Mouse (Mus musculus) lung, postnatal 36 days (tissue): ENCODE data around the gene Tjp3.
A peak's percentile ranks its signal among the peaks of the same experiment; 100 is the strongest.

Source experiments
- DNase-seq: peaks from one replicate; pipeline ENCODE4 v3.0.0; 2022; ENCODE audit warnings: mixed read lengths

Tjp3 gene

DNA sequence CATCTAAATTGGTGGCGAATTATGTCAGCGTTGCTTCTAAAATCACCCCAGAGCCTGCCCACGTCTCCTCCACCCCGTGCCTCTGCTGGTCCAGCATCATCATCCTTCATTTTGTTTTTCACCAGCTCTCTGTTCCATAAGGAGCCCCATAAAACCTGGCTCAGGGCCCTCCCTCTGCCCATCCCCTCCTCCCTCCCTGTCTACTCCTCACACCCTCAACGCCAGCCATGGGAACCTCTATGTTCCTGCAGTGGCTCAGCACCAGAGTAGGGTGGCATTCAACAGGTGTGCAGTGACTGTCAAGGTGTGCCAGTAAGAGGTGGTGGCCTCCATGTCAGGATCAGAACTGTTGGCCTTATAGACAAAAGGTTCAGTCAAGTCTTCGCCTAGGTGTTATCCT is 3.8 kb upstream of the Tjp3 start:
- DNase-seq, result no peak

DNA sequence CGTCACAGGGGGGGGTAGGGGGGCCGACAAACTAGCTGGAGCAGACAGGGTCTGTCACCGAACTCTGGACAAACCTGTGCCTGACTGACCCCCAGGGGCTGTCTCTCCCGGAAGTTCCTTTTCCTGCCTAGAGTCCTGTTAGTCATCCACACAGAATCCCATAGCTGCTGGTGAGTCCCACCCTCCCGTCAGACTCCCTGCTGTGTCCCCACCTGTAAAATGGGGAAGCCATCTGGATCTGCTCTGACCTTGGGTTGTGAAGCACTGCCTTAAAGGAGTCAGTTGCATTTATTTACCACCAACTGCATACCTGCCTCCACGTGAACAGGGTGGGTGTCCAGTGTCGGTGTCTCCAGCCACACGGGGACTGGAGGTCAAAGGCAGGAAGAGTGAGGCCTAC is 3.1 kb upstream of the Tjp3 start:
- no peak for DNase-seq

DNA sequence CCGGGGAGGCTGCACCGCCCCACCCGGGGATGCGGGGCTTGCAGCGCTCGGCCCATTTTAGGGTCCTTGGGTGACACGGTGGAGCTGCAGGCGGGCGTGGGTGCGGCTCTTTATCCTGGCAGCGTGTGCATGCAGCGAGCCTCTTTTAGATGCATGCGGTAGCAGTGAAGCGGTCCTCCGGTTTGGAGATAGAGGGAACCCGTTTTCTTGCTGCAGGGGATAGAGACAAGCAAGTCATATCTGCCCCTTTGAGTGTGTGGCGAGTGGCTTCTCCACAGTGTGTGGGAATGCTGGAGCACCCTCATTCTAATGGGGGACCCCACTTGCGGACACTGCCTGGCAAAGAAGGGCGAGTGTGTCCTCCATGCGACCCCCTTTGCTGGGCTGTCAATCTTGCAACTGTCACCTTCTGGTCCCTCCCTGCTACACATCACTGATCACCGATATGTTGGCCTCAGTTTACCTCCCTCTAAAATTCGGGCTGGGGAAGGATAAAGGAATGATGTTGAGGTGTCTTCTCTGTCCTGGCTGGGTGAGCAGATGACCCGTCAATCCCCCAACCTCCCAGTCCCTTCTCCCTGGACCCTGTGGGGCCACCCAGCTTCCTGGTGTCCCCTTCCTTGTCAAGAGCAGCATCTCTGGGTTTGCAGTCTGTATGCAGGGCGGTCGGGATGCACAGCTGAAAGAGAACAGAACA is 2.1 kb upstream of the Tjp3 start:
- no peak for DNase-seq

DNA sequence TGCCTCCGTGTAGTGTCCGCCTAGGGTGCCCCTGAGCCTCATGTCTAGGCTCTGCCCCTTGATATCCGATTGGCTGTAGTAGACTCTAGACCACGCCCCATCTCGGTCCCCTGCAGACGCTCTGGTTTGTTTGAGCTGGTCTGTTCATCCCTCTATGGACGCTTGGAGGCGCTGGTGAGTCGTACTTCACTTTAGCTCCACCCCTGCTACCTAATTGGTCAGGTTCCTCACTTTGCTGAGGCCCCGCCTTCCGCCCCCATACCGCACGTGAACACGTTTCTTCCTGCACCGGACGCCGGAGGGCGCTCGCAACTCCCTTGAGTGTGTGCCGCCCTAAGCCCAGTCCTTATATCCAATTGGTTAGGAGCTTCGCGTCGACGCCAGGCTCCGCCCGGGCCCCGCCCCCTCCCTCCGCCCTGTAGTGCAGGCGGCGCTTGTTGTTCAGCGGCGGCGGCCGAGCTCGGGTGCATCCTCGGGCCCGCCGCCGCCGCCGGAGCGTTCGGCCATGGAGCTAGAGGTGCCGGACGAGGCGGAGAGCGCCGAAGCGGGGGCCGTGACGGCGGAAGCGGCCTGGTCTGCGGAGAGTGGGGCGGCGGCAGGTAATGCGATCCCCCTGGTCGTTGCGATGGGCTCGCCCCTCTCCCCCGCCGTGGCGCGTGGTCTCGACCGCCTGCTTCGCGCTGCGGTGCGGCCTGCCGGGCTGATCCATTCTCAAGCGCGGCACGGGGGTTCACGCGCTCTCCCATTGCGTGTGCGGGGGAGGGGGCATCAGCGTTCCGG is 1.4 kb upstream of the Tjp3 start, which contains the start of gene Pip5k1c:
Pip5k1c (plus strand) TSS at position 410 of the 780 bp plus-strand sequence.
- DNase-seq, result peak; percentile 100

DNA sequence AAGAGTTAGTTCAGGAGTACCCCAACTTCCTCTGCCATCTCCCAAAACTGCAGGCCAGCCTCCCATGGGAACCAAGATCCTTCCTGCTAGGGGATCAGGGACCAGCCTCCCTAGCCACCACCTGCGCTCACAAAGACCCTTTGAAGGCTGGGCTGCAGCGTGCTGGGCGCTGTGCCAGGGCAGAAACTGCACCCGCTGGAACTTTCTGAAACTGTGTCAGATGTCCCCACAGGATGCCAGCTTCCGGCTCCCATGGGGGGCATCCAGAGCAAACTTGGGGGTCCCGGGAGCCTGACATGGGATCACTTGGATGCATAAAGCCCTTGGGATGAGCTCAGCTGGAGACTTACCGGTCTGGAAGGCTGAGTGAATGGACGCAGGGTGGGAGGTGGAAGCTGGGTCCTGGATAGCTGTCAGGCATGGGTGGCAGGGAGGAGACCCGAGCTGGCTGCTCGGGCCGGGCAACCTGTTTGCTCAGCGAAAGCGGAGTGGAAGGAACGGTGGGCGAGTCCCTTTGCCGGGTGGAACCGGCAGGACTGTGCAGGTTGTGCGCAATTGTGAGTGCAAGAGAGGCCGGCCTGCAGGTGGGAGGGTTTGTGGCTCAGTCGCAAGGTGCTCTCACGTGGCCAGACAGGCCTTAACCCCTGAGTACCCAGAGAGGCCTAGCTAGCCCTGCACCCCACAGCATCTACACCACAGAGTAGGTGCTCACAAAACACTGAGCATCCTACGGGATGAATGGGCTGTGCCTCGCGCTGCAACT is 502 bp downstream of the Tjp3 start:
- peak; percentile 70 for DNase-seq

DNA sequence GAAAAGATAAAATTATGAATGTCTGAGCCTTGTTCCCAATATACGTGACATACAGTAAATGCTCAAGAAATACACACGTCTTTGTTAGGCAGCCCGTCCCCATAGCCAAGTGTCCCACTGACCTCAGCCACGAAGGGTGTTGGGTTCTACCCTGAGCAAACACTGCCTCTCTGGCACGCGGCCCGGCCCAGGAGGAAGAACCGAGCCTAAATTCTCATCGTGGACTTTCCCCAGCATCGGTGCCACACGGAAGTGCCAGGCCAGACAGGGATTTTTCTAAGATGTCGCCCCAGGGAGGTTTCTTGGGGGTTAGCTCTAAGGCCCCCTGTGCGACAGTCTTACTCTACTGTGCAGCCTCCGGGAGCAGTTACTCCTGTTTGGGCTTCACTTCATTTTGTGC is 1.6 kb downstream of the Tjp3 start:
- peak; percentile 61 for DNase-seq

DNA sequence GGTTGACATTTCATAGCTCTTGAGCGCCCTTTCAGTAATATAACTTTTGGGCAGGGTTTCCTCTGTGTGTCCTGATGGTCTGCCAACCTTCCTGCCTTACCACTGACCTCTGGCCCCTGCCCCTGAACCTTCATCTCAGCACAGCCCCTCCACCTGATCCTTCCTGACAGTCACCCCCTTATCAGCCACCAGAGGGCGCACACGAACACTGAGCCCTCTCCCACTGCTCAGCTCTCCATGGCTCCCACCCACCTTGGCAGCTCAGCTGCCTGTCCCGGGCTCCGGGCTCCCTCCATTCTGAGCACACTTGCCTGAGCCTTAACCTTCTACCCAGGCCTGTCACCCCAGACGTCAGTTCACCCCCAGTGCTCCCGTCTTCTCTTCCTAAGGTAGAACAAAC is 2.1 kb downstream of the Tjp3 start:
- peak; percentile 78 for DNase-seq

DNA sequence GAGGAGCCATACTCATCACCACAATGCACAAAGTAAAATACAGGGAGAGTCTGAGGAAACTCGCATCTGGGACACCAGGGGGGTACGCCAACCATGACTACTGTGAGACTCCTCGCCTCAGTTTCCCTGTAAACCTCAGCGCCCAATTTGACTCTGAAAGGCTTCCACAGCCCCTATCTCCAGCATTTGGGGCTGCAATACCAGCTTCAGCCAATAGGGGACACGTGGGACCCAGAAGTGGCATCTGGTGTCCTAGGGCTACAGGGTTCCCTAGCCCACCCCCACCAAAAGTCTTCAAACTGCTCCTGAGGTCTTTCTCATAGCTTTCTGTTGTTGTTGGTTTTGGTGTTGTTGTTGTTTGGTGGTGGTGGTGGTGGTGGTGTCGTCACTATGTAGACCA is 2.8 kb downstream of the Tjp3 start:
- DNase-seq, result peak; percentile 65

DNA sequence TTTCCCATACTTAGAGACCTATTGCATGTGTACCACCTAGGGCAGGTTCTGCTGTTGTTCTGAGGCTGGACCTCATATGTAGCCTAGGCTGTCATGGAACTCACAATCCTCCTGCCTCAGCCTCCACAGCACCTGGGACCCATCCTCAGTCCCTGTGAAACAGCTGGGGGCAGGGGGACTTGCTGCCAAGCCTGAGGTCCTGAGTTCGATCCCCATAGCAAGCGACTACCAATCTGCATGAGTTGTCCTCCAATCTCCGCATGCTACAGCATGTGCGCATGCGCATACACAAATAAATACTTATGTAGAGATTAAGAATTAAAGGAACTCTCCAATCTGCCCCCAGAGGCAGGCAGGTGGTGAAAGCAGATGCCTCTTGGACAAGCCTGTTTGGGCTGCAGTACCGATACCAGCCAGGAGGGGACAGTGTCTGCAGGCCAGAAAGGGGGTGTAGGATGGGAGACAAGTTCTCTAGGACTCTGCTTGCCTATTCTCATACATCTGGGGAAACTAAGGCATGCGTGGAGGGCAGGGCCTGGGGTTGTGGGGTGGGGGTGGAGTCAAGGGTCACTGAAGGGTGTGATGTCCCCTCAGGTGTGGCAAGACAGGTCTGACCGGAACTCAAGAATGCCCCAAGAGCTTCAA is 3.7 kb downstream of the Tjp3 start:
- peak; percentile 69 for DNase-seq

DNA sequence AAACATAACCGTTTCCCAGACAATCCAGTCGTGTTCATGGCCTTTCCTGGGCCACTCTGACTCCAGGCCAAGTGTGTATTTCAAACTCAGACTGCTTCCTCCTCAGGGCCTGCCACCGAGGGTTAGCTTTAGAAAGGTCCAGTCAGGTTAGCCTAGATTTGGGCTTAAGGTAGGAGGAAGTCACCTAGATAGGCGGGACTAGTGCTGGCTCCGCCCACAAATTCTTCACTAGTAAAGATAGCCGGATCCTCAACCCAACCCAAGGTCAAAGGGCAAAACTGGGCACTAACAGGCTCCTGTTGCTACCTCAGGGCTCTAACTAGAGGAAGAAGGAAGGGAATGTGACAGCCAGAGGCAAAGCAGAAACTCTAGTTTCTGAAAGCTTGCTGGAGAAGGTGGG is 4.8 kb downstream of the Tjp3 start:
- peak; percentile 67 for DNase-seq

DNA sequence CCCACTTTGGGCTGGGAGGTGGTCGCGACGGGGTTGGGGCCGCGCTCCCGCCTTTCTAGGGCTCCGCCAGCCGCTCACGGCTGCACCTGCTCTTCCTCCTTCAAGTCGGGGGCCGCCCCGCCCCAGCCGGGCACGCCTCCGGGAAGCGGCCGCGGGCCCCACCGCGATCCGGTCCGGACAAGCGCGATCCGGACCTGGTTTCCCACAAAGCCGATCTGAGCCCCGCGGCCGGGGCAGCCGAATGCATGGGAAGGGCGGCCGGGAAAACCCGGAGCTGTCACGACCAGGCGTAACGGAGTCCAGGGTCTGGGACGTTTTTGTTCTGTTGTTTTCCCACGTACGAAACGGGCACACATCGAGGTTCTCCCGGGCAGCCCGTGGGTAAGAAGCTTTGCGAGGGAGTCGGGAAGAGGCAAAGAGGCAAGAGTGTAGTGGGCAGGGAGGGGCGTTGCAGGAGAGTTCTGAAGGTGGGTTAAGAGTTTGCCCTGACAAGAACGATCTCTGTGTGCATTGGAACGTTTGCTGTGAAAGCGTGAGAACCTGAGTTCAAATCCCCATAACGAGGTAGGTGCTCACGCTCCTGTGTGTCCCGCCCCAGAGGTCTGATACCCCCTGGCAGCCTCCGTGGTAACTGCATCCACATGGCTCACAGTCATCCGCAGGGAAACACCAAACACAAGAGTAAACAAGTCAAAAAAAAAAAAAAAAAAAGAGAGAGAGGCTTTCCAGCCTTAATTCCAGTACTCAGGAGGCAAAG is 5.5 kb downstream of the Tjp3 start:
- DNase-seq, result peak; percentile 95

DNA sequence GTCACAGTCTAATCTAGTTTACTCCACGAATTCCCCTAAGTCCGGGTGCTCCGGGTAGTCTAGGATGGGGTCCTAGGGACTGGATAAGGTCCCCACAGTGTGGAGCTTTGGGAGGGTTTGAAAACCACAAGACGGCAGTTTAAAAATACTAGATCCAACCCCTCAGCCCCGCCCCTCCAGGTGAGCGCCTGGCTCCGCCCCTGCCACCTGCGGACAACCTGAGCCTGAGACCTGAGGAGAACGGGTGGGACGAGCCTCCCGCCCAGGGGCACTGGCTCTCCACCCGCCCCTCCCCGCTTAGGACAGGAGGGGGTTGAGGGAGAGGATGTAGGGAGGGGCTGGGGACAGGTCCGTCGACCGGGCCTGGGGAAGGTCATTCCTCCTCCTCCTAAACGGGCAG is 6.7 kb downstream of the Tjp3 start:
- DNase-seq, result peak; percentile 81

DNA sequence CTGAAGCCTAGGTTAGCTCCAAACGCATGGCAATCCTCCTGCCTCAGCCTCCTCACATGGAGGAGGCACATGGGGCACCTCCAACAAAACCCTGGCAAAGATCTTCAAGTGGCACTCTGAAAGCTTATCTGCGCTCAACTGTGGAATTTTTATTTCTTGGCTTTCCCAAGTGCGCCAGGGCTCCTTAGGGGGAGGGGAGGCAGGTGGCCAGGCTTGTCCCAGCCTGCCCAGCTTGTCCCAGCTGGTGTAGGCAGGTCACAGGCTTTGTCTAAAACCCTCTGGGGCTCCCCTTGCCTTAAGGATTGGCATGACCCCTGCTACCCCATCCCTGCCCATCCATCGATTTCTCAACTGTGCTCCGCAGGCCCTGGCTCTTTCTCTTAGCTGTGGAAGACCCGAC is 7.2 kb downstream of the Tjp3 start:
- DNase-seq, result peak; percentile 43

DNA sequence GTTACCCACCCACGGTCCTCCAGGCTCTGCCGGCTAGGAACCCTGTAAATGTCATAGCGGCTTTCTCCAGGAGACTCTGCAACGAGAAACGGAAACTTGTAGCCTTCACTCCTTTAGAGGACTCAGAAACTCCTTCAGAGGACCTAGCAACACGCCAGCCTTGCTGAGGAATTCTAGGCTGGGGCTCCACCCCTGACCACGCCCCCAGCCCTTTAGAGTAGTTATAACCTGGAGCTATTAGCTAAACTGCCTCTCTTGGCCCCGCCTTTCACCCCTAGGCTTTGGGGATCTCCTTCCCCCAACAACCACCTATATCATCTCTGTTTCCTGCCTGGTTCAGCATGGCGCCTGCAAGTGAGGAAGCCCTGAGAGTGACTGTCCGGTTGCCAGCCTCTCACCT is 11.9 kb downstream of the Tjp3 start:
- peak; percentile 74 for DNase-seq

DNA sequence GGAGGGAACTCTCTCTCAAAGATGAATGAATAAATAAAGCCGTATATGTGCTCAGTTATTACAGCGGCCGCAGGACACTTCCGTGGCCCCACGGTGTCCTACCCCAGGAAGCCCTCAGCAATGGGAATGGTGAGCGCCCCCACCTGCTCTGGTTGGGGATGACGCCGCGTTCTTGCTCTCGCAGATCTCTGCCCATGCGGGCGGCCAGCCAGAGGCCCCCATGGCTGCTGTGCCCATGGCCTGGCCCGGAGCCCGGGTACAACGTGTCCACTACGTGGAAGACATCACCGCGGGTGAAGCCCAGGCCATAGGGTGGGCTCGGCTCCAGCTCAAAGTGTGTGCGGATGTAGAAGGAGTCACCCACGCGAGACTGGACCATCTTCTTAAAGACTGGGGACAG is 13.7 kb downstream of the Tjp3 start:
- no peak for DNase-seq

DNA sequence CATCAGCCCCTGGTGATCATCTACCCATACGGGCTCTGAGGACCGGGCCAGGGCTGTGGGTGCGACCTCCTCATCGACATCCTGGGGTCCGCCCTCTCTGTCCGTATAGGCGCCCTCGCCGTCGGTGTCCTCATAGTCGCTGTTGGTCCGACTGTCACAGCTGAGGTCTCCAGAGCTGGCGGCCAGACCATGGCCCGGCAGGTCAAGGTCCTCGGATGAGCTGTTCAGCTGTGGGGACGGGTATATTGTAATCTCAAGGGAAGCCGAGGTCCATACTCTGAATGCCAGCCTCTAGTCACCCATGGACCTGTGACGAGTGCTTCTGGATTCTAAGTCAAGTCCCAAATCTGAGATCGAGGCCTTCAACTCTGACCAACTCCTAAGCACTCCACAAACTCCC is 17.5 kb downstream of the Tjp3 start:
- DNase-seq, result no peak

DNA sequence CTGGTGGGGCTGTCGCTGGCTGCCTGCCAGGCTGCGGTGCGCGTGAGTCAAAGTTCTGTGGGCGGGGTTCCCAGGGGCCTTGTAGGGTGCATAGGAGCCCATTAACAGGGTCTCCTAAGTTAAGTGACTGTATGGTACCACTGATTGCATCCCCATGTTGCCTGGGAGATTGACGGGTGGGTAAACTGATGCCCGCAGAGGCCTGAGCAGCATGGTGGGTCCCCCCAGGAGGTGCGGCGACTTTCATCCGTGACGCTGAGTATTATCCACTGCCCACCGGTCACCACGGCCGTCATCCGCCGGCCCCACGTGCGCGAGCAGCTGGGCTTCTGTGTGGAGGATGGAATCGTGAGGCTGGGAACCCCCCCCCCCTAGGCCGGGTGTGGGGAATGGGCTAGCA is 19.0 kb downstream of the Tjp3 start:
- DNase-seq, result no peak

DNA sequence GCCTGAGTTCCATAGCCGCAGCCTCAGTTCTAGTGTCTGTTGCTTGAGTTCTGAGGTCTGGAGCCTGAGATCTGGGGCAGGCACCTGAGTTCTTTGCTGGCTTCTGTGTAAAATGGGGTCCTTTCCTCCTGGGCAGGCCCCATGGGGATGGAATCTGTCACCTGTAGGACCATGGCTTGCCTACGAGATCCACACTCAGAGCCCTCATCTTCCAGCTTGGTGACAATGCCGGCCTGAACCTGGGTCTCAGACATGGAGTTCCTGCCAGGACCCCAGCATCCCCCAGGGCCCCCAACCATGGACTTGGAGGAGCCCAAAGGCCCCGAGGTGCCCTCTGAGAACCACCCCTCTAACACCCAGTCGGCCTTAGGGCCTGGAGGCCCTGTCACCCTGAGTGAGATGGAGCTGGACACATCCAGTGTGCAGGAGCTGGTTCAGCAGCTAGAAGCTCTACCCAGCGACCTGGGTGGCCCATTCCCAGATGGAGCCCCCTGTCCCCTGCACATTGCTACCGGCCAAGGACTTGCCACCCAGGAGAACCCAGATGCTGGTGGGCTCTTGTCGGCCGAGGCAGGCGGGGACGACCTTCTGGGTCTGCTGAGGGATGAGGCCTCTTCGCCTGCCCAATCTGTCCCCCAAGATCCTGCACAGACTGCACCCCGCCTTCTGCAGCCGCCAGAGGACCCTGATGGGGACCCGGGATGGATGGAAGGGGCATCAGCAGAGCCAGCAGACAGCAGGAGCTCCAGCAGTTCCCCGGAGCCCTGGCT is 22.6 kb downstream of the Tjp3 start:
- DNase-seq, result no peak

DNA sequence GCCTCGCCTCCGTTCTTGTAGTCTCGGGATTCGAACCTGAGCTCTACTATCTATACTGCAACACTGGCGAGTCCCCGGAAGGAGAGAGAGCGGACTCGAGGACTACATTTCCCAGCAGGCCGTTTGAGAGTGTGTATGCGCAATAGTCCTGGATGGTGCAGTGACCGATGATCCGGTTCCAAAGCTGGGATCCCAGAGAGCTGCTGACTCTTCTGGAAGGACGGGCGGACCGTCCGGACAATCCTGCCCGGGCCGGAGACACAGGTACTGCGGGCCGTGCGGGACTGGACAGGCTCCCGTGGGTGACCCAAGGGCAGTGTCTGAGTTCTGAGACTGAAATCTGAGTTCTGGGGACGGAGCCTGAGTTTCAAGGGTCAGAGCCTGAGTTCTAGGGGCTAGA is 23.3 kb downstream of the Tjp3 start:
- DNase-seq, result peak; percentile 96

DNA sequence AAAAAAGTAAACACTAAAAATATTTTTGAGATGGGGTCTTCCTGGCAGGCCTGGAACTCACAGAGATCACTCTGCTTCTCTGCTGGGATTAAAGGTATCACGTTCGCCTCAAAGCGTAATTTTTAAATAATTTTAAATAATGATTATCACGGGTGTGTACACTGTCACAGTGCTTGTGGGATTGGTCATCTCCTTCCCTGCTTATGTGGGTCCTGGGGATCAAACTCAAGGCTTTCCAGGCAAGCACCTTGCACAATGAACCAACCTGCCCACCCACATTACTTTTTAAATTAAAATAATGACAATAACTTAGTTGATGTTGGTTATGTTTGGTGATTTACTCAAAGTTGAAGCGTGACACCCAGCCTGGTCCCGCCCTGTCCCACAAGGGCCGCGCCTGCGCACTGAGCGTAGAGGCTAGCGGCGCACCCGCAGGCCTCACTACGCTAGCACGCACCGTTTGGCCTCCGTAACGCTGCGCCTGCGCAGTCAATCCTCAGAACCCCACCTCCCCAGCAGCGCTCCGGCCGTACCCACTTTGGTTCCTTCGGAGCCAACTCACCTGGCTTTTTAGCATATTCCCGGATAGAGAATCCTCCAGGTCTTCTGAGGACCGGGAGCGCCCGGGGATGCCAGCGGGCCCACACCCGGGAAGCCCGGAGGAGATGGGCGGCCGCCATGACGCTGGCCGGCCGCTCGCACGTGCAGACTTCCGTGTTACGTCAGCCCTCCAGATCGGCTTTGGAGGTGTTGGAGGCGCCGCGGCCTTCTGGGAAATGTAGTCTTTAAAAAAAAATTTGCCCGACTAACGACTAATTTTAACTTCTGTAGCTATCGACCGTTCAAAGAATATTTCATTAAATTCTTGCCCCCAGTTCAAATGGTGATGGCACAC is 24.9 kb downstream of the Tjp3 start, which contains the start of the genes Mrpl54 and Apba3:
Mrpl54 (minus strand) TSS at position 724 of the 895 bp plus-strand sequence.
Apba3 (plus strand) TSS at position 750 of the 895 bp plus-strand sequence.
- peak; percentile 97 for DNase-seq
